21 mouse cellular contexts compared by ENCODE assay signal in genomic region chr14:10507560-10507959, GRCm38 (mm10).
A peak's percentile ranks its signal among the peaks of the same experiment; 100 is the strongest.
DNase-seq lines count a peak whose midpoint lies in the region; ATAC-seq lines count a peak whose summit lies in the region.
"Had no signal": no experiment of that assay in that cellular context is flagged by ENCODE, and none has a peak within 500 bp of the region (broad histone marks: within the 10 kb centered on the region; RNA-seq: fewer than 3 reads in every experiment).

No protein-coding gene starts in this region.

- no peaks in the 10 kb centered on the region for H3K36me3 ChIP-seq in forebrain, embryonic 11.5 days (ENCODE audit: control insufficient read depth, insufficient read depth, low read length)
- H3K36me3 ChIP-seq in forebrain, embryonic 16.5 days (ENCODE audit: control insufficient read depth, insufficient read depth) = no peaks in the 10 kb centered on the region
- no peaks in the 10 kb centered on the region for H3K36me3 ChIP-seq in embryonic facial prominence, embryonic 12.5 days
- no peaks in the 10 kb centered on the region for H3K36me3 ChIP-seq in limb, embryonic 11.5 days (ENCODE audit: control insufficient read depth, insufficient read depth, low read length)
- H3K36me3 ChIP-seq: hindbrain, embryonic 15.5 days; intestine, embryonic 15.5 days; limb, embryonic 13.5 days; liver, embryonic 12.5 days had no signal

- no peak overlapping the region for H3K4me2 ChIP-seq in forebrain, embryonic 11.5 days (ENCODE audit: low read depth, low read length, severe bottlenecking)
- H3K4me2 ChIP-seq in forebrain, embryonic 16.5 days (ENCODE audit: low read length) = no peak overlapping the region
- H3K4me2 ChIP-seq in embryonic facial prominence, embryonic 12.5 days (replicated peaks) = no peak overlapping the region
- H3K4me2 ChIP-seq in limb, embryonic 11.5 days (ENCODE audit: low read depth, severe bottlenecking) = no peak overlapping the region
- H3K4me2 ChIP-seq: hindbrain, embryonic 15.5 days; intestine, embryonic 15.5 days; limb, embryonic 13.5 days; liver, embryonic 12.5 days had no signal

- DNase-seq in forebrain, embryonic 11.5 days (ENCODE audit: low spot score) = no peak
- DNase-seq in embryo, embryonic 10 days (ENCODE audit: low spot score) = peak; percentile 43
- DNase-seq in limb, embryonic 11.5 days (ENCODE audit: low spot score) = no peak
- no peak for DNase-seq in heart, adult 18-20 months
- DNase-seq in lung, postnatal 25 days (ENCODE audit: low spot score) = no peak
- DNase-seq: adrenal gland, postnatal 36 days; cerebellum, adult 11 months; cerebellum, adult 9-11 months; gastrocnemius, postnatal 36 days; kidney, adult 8-10 months; kidney, postnatal 14 days; lung, adult 18-20 months; lung, postnatal 10 days had no signal

- H3K27me3 ChIP-seq in forebrain, embryonic 11.5 days (ENCODE audit: control insufficient read depth, insufficient read depth, low read length) = no peaks in the 10 kb centered on the region
- no peaks in the 10 kb centered on the region for H3K27me3 ChIP-seq in forebrain, embryonic 16.5 days (replicated peaks; ENCODE audit: control insufficient read depth, insufficient read depth, low read length)
- no peaks in the 10 kb centered on the region for H3K27me3 ChIP-seq in embryonic facial prominence, embryonic 12.5 days
- no peaks in the 10 kb centered on the region for H3K27me3 ChIP-seq in limb, embryonic 11.5 days (ENCODE audit: control insufficient read depth, insufficient read depth, low read length)
- H3K27me3 ChIP-seq: hindbrain, embryonic 15.5 days; intestine, embryonic 15.5 days; limb, embryonic 13.5 days; liver, embryonic 12.5 days had no signal

- no peak overlapping the region for H3K27ac ChIP-seq in forebrain, embryonic 11.5 days (ENCODE audit: low read depth, low read length)
- no peak overlapping the region for H3K27ac ChIP-seq in forebrain, embryonic 16.5 days (ENCODE audit: low read length)
- H3K27ac ChIP-seq in embryonic facial prominence, embryonic 12.5 days = no peak overlapping the region
- no peak overlapping the region for H3K27ac ChIP-seq in limb, embryonic 11.5 days (replicated peaks; ENCODE audit: low read depth, low read length)
- H3K27ac ChIP-seq: hindbrain, embryonic 15.5 days; intestine, embryonic 15.5 days; limb, embryonic 13.5 days; liver, embryonic 12.5 days had no signal

- 30% methylated on average over 1 of the region's 1 CpGs for WGBS in forebrain, embryonic 11.5 days
- 16% methylated on average over 1 of the region's 1 CpGs for WGBS in forebrain, embryonic 16.5 days
- 14% methylated on average over 1 of the region's 1 CpGs for WGBS in embryonic facial prominence, embryonic 12.5 days
- 29% methylated on average over 1 of the region's 1 CpGs for WGBS in limb, embryonic 11.5 days

- no peaks in the 10 kb centered on the region for H3K9me3 ChIP-seq in forebrain, embryonic 11.5 days (ENCODE audit: control insufficient read depth, low read length)
- no peaks in the 10 kb centered on the region for H3K9me3 ChIP-seq in forebrain, embryonic 16.5 days (ENCODE audit: control insufficient read depth, low read length)
- no peaks in the 10 kb centered on the region for H3K9me3 ChIP-seq in embryonic facial prominence, embryonic 12.5 days
- H3K9me3 ChIP-seq in limb, embryonic 11.5 days (ENCODE audit: control insufficient read depth, low read length) = no peaks in the 10 kb centered on the region
- H3K9me3 ChIP-seq: hindbrain, embryonic 15.5 days; intestine, embryonic 15.5 days; limb, embryonic 13.5 days; liver, embryonic 12.5 days had no signal

- no peak overlapping the region for H3K9ac ChIP-seq in forebrain, embryonic 11.5 days (ENCODE audit: low read length)
- H3K9ac ChIP-seq in forebrain, embryonic 16.5 days (replicated peaks; ENCODE audit: low read depth, low read length) = no peak overlapping the region
- H3K9ac ChIP-seq in embryonic facial prominence, embryonic 12.5 days = no peak overlapping the region
- H3K9ac ChIP-seq in limb, embryonic 11.5 days (ENCODE audit: low read length) = no peak overlapping the region
- H3K9ac ChIP-seq: hindbrain, embryonic 15.5 days; intestine, embryonic 15.5 days; limb, embryonic 13.5 days; liver, embryonic 12.5 days had no signal

- peak; percentile 46; the same call in 1 of the 2 replicates for ATAC-seq in forebrain, embryonic 11.5 days (replicated peaks; ENCODE audit: low FRiP score)
- ATAC-seq in forebrain, embryonic 16.5 days = no peak
- peak; percentile 56; the same call in 1 of the 2 replicates for ATAC-seq in embryonic facial prominence, embryonic 12.5 days (ENCODE audit: insufficient number of reproducible peaks, insufficient read depth, low FRiP score, low TSS enrichment)
- peak; percentile 62; the same call in 1 of the 2 replicates for ATAC-seq in limb, embryonic 11.5 days (ENCODE audit: insufficient number of reproducible peaks, low FRiP score, low TSS enrichment, low read depth)
- ATAC-seq in megakaryocyte progenitor cell, adult 5-6 weeks (replicated peaks; ENCODE audit: poor library complexity) = no peak
- ATAC-seq: forebrain, embryonic 14.5 days; intestine, embryonic 15.5 days; liver, embryonic 12.5 days had no signal

- no peaks in the 10 kb centered on the region for H3K4me1 ChIP-seq in forebrain, embryonic 11.5 days (replicated peaks; ENCODE audit: control insufficient read depth, insufficient read depth, low read length)
- H3K4me1 ChIP-seq in forebrain, embryonic 16.5 days (replicated peaks; ENCODE audit: control insufficient read depth, insufficient read depth, low read length) = no peaks in the 10 kb centered on the region
- peaks cover 5% of the 10 kb centered on the region; the same call in 1 of the 2 replicates for H3K4me1 ChIP-seq in embryonic facial prominence, embryonic 12.5 days
- H3K4me1 ChIP-seq in limb, embryonic 11.5 days (ENCODE audit: control insufficient read depth, insufficient read depth, low read length) = no peaks in the 10 kb centered on the region
- H3K4me1 ChIP-seq: hindbrain, embryonic 15.5 days; intestine, embryonic 15.5 days; limb, embryonic 13.5 days; liver, embryonic 12.5 days had no signal

- H3K4me3 ChIP-seq in forebrain, embryonic 11.5 days (ENCODE audit: low read depth, low read length) = no peak overlapping the region
- H3K4me3 ChIP-seq in forebrain, embryonic 16.5 days (replicated peaks; ENCODE audit: low read length) = no peak overlapping the region
- no peak overlapping the region for H3K4me3 ChIP-seq in embryonic facial prominence, embryonic 12.5 days
- no peak overlapping the region for H3K4me3 ChIP-seq in limb, embryonic 11.5 days (ENCODE audit: low read depth, low read length)
- H3K4me3 ChIP-seq: hindbrain, embryonic 15.5 days; intestine, embryonic 15.5 days; limb, embryonic 13.5 days; liver, embryonic 12.5 days had no signal

Comparison
In these comparisons a context has a peak if more than half of its experiments do, and no peak if none do; other contexts are left out.
1. ATAC-seq: peak in forebrain, embryonic 11.5 days (single experiment), embryonic facial prominence, embryonic 12.5 days (single experiment) and limb, embryonic 11.5 days (single experiment); none in forebrain, embryonic 16.5 days (single experiment) and megakaryocyte progenitor cell, adult 5-6 weeks (single experiment).